Mouse (Mus musculus) Patski (cell line): ENCODE measurements at regions not wholly inside any gene's neighbourhood (a gene's known extent, or its start where the extent isn't known, plus 50 kb on each side); places are given as distances from the start of the nearest gene placed in this dataset.

ENCODE experiments used
- ATAC-seq: fragments of 100-300 bp; one replicate; pipeline ENCODE4 v1.8.0; 2021
- CTCF ChIA-PET: fragments of 350-600 bp; sonication (Branson Sonifier 250); formaldehyde crosslinking; loops from one replicate; lab custom pipeline; 2022; ENCODE audit warnings: inconsistent platforms; lab: Charles Lee
- POLR2A ChIA-PET: fragments of 350-600 bp; sonication (Branson Sonifier 250); formaldehyde crosslinking; loops from one replicate; lab custom pipeline; 2022; ENCODE audit warnings: antibody characterized with exemption, inconsistent platforms; lab: Charles Lee
- DNase-seq: peaks from one replicate; pipeline ENCODE4 v3.0.0-alpha.2; 2011; ENCODE audit warnings: low read depth, low spot score
- H3K27me3 ChIP-seq: fragments of 371-371 bp; one replicate; pipeline ENCODE4 v1.5.1; 2021
- CTCF ChIP-seq: fragments of 100-300 bp; IDR thresholded peaks from one replicate; pipeline ENCODE4 v1.5.1; 2021
- in situ Hi-C: fragments of 300-500 bp; cut with MboI; formaldehyde crosslinking; loops from 3 replicates; pipeline ENCODE4 v1.11.1; 2018; ENCODE audit warnings: low pct_unique_long_range_greater_than_20kb, mixed read lengths

DNA sequence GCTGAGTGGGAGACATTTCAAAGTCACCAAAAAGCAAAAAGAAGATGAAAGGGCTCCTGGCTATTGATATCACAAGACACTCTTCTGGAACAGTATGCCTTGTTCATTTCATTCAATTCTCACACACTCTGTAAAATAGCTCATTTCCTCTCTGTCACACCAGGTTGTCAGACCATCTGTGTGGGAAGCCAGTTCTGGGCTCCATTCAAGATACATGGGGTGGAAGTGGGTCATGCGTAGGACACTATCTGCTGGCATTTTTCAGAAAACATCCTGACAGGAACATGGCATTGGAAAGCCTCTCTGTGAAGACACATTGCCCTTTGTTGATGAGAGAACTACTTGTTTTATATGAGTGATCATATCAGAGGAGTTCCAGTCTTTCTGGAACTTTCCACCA, 162.1 kb upstream of the Rag2 start:
- POLR2A ChIA-PET: interaction anchor here (0.6 kb wide), 1 partner anchor 34 kb away, joined by 3 read pairs; no protein-coding TSS in a partner anchor
- H3K27me3 ChIP-seq: peaks cover 51% of the 10 kb centered on the region
- in situ Hi-C loops: no loop called here
- CTCF ChIA-PET: interaction anchor here (1.6 kb wide), 1 partner anchor 10 kb away, joined by 4 read pairs; no protein-coding TSS in a partner anchor
- DNase-seq (no peak), ATAC-seq (no peak)
- TF ChIP-seq CTCF: no peak

DNA sequence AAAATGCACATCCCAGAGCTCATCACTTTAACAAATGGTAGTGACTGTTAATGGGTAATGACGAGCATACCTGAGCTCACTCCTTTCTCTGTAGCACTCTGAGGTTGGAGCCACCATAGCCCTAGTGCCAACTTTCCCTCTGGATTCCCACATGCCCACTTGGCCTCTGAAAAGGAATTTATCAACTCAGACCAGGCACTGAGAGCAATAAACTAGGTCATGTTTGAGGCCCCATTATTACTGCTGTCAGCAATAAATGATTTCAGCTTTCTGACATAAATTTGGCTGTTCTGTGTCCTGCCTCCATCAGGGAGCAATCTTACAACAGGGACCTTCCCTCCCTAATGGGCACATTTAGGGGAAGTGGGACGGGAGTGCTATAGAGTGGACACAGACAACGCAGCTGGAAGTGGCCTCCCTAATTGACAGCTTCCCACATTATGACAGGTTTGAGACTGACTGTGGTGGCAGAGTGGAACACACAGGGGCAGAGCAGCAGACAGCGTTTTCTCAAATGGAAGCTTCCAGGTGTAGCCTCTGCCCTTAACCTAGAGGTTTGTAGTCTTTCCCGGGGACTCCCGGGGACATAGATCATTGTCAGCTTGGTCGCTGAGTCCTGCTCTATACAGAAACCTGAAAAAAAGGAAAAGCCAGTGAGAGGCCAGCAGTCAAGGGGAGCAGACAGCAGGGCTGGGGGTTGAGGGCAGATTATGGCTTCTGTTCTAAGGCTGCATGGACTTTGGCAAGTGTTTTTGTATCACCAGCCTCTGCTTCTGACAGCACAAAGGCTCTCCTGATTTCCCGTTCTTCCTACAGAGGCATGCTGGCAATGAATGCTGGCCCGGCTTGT, 160.0 kb upstream of the Rag2 start:
- H3K27me3 ChIP-seq: peaks cover 46% of the 10 kb centered on the region
- CTCF ChIA-PET: no interaction called here
- DNase-seq (no peak), ATAC-seq (no peak)
- TF ChIP-seq CTCF: no peak
- in situ Hi-C loops: no loop called here
- POLR2A ChIA-PET: no interaction called here

DNA sequence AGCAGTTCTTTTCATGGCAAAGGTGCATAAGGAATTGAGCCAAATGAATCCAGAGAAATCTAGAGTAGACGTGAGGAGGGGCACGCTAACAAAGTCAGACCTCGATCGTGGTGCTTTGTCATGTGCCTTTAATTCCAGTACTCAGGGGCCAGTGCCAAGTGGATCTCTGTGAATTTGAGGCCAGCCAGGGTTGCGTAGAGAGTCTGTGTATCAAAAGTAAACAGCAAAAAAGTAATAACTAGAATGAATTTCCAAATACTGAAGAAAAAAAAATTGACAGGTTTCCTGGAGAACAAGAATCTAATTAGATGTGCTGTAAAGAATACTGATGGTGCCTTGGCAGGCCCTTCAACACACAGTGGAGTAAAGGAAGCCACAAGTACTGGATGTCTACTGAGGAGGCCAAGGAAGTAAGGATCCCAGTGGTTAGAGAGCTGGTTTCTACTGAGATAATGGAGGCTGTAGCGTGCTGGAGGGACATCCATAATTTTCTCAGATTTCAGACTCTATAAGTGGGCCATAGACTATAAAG, 153.9 kb upstream of the Rag2 start:
- POLR2A ChIA-PET: no interaction called here
- peaks cover 38% of the 10 kb centered on the region for H3K27me3 ChIP-seq
- CTCF ChIA-PET: interaction anchor here (1.0 to 4.3 kb wide), 3 partner anchors 10 to 182 kb away, joined by 3 to 23 read pairs (median 3); no protein-coding TSS in a partner anchor
- ATAC-seq (no peak), DNase-seq (no peak)
- in situ Hi-C loops: loop anchor here (5.0 kb wide), 2 partner anchors 57 to 187 kb away; no protein-coding TSS in a partner anchor
- no peak for TF ChIP-seq CTCF

DNA sequence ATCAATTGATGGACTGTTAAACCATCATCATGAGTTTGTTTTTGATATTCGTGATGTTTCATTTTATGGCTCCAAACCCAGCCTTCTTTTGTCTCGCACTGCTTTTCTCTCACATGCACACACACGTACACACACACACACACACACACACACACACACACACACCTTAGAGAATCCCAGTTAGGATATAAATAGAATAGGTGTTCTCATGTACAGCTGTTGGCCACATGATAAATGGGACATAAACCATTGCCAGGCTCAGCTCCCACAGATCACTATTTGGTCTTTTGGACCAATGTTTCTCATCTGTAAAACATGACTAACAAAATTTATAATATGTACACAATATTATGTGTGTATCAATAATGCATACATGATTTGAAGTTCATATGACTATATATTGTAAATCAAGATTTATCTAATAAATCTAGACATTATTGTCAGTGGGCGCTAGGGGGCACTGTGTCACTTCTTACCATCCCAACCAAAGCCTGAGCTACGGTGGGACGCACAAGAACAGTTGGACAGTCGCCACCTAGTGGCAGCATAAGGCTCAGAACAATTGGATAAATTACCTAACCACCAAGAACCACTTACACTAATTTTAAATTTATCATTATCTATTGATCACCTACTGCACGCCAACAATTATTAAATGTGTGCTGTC, 151.9 kb upstream of the Rag2 start:
- peak; percentile 37 for DNase-seq
- ChIA-PET POLR2A (no interaction called here), CTCF (interaction anchor here (0.6 to 4.3 kb wide), 19 partner anchors 16 to 443 kb away, joined by 3 to 34 read pairs (median 4); partner anchors contain the start of genes B230118H07Rik and Rag1)
- peaks cover 39% of the 10 kb centered on the region for H3K27me3 ChIP-seq
- in situ Hi-C loops: loop anchor here (5.0 kb wide), 2 partner anchors 55 to 185 kb away; no protein-coding TSS in a partner anchor
- TF ChIP-seq CTCF: peak; percentile 99
- no peak for ATAC-seq

DNA sequence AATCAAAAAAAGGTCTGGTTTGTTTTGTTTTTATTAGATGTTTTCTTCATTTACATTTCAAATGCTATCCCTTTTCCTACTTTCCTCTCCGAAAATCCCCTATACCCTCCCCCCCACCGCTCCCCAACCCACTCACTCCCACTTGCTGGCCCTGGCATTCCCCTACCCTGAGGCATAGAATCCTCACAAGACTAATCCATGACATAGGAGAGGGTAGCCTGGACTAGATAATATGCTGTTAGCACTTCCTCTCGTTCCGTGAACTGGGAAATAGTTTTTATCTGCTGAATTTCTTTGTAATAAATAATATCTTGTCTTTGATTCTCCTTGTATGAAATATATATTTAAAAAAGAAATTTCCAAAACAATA, 151.4 kb upstream of the Rag2 start:
- in situ Hi-C loops: loop anchor here (5.0 kb wide), 2 partner anchors 54 to 184 kb away; no protein-coding TSS in a partner anchor
- DNase-seq: no peak
- ATAC-seq: no peak
- ChIA-PET CTCF (interaction anchor here (0.7 to 4.3 kb wide), 18 partner anchors 16 to 193 kb away, joined by 3 to 34 read pairs (median 4); partner anchors contain the start of genes B230118H07Rik and Rag1), POLR2A (no interaction called here)
- peaks cover 42% of the 10 kb centered on the region for H3K27me3 ChIP-seq
- no peak for TF ChIP-seq CTCF

DNA sequence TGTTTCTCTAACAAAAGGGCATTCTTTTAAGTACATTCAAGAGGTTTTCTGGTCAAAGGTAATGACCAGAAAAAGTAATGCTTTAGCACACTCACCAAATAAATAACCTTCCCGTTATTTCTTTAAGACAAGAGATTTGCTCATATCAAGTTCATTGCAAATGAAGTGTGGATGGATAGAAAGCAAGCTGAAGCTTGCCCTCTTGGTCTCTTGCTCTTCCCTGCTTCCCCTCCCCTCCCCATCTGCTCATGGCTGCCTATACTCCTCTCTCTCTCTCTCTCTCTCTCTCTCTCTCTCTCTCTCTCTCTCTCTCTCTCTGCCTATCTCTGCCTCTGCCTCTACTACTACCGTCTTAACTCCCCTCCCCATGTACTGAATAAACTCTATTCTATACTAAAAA, 147.7 kb upstream of the Rag2 start:
- ATAC-seq (no peak), DNase-seq (no peak)
- CTCF ChIA-PET: interaction anchor here (1.4 kb wide), 1 partner anchor 121 kb away, joined by 3 read pairs; no protein-coding TSS in a partner anchor
- in situ Hi-C loops: no loop called here
- H3K27me3 ChIP-seq: peaks cover 33% of the 10 kb centered on the region
- POLR2A ChIA-PET: no interaction called here
- no peak for TF ChIP-seq CTCF

DNA sequence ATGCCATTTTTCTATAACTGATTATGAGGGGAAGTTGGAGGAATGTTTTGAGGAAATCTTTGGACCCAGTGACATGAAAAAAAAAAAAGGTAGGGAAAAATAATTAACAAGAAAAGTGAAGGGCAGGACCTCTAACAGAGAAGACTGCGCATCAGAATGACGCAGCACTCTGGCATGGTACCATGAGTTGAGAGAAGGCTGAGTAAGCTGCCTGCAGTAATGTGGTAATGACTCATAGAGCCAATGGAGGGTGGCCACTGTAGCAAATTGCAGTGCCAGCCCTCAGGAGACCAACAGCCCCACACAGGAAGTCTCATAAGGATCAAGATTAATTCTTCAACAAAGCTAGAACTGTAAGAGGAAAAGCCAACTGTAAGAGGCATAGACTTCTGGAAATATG, 134.3 kb upstream of the Rag2 start:
- DNase-seq: peak; percentile 75
- POLR2A ChIA-PET: no interaction called here
- ATAC-seq: peak; percentile 100
- H3K27me3 ChIP-seq: no peaks in the 10 kb centered on the region
- CTCF ChIA-PET: interaction anchor here (2.9 kb wide), 1 partner anchor 11 kb away, joined by 10 read pairs; no protein-coding TSS in a partner anchor
- no peak for TF ChIP-seq CTCF
- in situ Hi-C loops: no loop called here

DNA sequence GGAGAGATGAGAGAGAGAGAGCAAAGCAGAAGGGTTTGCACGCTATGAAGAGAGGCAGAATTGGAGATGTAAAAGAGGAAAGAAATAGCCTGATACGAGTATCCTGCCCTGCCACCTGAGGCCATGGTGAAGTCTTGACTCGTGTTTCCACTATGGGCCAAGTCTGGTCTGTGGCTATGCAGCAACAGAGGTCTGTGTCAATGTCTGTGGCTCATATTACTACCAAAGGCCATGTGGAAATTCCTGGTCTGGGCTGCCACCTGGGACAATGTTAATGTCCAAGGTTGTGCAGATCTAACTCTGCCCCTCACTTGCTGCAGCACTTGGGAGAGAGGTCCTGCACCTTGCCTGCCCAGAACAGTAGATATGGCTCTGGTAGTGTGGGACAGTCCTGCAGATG, 132.8 kb upstream of the Rag2 start:
- ChIA-PET POLR2A (no interaction called here), CTCF (interaction anchor here (1.8 kb wide), 1 partner anchor 18 kb away, joined by 6 read pairs; no protein-coding TSS in a partner anchor)
- TF ChIP-seq CTCF: no peak
- DNase-seq: no peak
- in situ Hi-C loops: no loop called here
- ATAC-seq: no peak
- H3K27me3 ChIP-seq: no peaks in the 10 kb centered on the region

DNA sequence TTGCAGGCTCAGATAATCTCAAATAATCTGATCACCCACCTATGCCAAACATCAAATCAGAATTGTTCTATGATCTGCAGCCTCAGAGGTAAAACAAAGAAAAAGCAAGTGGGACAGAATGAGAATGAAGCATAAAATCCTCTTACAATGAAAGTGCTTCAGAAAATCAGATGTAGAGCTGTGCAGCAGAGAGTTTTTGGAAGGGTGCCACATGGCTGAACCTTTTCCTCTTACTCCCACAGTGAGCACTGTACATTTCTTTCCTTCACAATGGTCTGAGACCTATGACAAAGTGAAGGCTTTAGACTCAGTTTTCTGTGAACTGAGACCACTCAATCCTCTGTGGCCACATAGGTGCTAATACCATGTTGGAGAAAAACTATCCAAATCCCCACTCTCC, 116.4 kb upstream of the Rag2 start:
- peaks cover 24% of the 10 kb centered on the region for H3K27me3 ChIP-seq
- ATAC-seq (no peak), DNase-seq (no peak)
- POLR2A ChIA-PET: no interaction called here
- CTCF ChIA-PET: interaction anchor here (1.4 kb wide), 1 partner anchor 35 kb away, joined by 4 read pairs; no protein-coding TSS in a partner anchor
- TF ChIP-seq CTCF: no peak
- in situ Hi-C loops: no loop called here
